Mouse (Mus musculus) intestine, embryonic 16.5 days (tissue): Measurements from ENCODE around the gene Olfr1383. TPM values are rescaled to one million over a fixed set of nuclear protein-coding genes. Genes with fewer than 3 reads are reported as not detected.
"Not testable (repeated sequence)": the region's sequence is repeated elsewhere in the genome, so short reads cannot be mapped to it uniquely, and the experiment has no call there.

Experiments
- ATAC-seq: fragments of 200-750 bp; cut with Nextera tagmentation; 2 replicates; pipeline ENCODE4 v1.8.0; 2017; ENCODE audit warnings: moderate TSS enrichment, moderate library complexity
- H3K27ac ChIP-seq: fragments of 300-500 bp; sonication (generic); 2 replicates; pipeline ENCODE4 v1.5.1; 2014; ENCODE audit warnings: mild to moderate bottlenecking, low read length
- H3K27me3 ChIP-seq: fragments of 300-500 bp; sonication (generic); replicated peaks from 2 replicates; pipeline ENCODE4 v1.6.1; 2014; ENCODE audit warnings: low read length, control low read depth, mixed read lengths; ENCODE audit not compliant: control insufficient read depth, insufficient read depth
- H3K36me3 ChIP-seq: fragments of 300-500 bp; sonication (generic); 2 replicates; pipeline ENCODE4 v1.6.1; 2014; ENCODE audit warnings: low read length, control low read depth; ENCODE audit not compliant: control insufficient read depth, insufficient read depth
- H3K4me1 ChIP-seq: fragments of 300-500 bp; sonication (generic); 2 replicates; pipeline ENCODE4 v1.6.1; 2014; ENCODE audit warnings: low read length, control low read depth, mixed read lengths; ENCODE audit not compliant: control insufficient read depth, insufficient read depth
- H3K4me2 ChIP-seq: fragments of 300-500 bp; sonication (generic); 2 replicates; pipeline ENCODE4 v1.6.1; 2014; ENCODE audit warnings: low read depth, low read length, control low read depth
- H3K4me3 ChIP-seq: fragments of 300-500 bp; sonication (generic); 2 replicates; pipeline ENCODE4 v1.5.1; 2014; ENCODE audit warnings: mild to moderate bottlenecking, low read length
- H3K9ac ChIP-seq: fragments of 300-500 bp; sonication (generic); 2 replicates; pipeline ENCODE4 v1.6.1; 2014; ENCODE audit warnings: low read depth, low read length
- H3K9me3 ChIP-seq: fragments of 300-500 bp; sonication (generic); 2 replicates; pipeline ENCODE4 v1.6.1; 2016; ENCODE audit warnings: low read length, control low read depth; ENCODE audit not compliant: control insufficient read depth
- WGBS: fragments of 180-500 bp; shearing (Covaris S2); extraction: QIAGEN DNeasy Blood & Tissue Kit; methylation state at CpG from one replicate; pipeline ENCODE4 v1.1.7; 2014; 5-methylcytosine and 5-hydroxymethylcytosine counted together
- polyA plus RNA-seq: library from polyadenylated mRNA; unstranded; fragments of >200 nt; fragmentation: Nextera tagmentation; extraction: Ambion mirVana; gene quantifications from 2 replicates; pipeline ENCODE4 v1.2.1, GENCODE M21; 2015

Gene Olfr1383
- not detected in 2 replicates for polyA plus RNA-seq

DNA sequence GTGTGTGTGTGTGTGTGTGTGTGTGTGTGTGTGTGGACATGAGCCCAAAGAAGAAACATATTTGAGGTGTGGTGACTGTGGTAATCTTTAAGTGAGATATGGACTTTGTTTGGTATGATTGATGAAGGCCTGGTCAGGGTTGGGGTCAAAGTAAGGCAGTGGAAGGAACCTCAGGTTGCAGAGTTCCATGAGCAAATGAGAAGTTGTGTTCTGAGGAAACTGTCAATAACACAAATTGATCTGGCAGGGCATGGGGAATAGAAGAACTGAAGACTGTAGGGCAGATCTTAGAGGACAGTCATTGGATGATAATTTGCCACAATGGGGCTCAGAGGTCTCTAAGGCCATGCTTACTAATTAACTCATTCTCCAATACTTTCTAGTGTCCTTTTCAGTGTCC, at the start of gene Olfr1383:
Gene Olfr1383, plus strand, starts transcription at position 301 of the 400 bp plus-strand sequence.
- no peak for ATAC-seq
- Histone ChIP-seq H3K4me3 (no peak within 1 kb of the TSS), H3K4me2 (no peak within 1 kb of the TSS), H3K36me3 (no peaks in the 10 kb centered on the region), H3K27me3 (no peaks in the 10 kb centered on the region), H3K4me1 (no peaks in the 10 kb centered on the region), H3K9ac (no peak within 1 kb of the TSS), H3K9me3 (no peaks in the 10 kb centered on the region), H3K27ac (no peak within 1 kb of the TSS)

DNA sequence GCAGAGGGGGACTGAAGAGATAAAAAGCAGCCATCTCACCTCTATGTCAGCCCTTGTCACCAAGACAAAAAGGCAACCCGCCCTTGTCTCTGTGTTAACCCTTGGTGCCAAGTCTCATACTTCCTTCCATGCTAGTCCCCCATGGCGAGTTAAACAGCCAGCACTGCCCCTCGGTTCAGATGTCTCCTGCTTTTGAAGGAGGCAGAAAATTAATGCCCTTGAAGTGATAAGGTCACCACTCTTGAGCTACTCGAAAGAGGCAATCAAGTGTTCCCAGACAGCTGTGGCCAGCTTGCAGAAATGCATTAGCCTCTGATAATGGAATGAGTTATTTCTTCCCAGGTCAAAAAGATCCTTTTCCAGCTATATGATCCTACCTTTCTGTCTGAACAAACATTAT, 33.5 kb upstream of the Olfr1383 start:
- Histone ChIP-seq H3K27ac (no peak overlapping the region), H3K9ac (no peak overlapping the region), H3K4me2 (no peak overlapping the region), H3K36me3 (no peaks in the 10 kb centered on the region), H3K4me3 (no peak overlapping the region), H3K4me1 (no peaks in the 10 kb centered on the region), H3K9me3 (no peaks in the 10 kb centered on the region), H3K27me3 (no peaks in the 10 kb centered on the region)
- 41% methylated on average over 4 of the region's 4 CpGs for WGBS
- ATAC-seq: no peak

DNA sequence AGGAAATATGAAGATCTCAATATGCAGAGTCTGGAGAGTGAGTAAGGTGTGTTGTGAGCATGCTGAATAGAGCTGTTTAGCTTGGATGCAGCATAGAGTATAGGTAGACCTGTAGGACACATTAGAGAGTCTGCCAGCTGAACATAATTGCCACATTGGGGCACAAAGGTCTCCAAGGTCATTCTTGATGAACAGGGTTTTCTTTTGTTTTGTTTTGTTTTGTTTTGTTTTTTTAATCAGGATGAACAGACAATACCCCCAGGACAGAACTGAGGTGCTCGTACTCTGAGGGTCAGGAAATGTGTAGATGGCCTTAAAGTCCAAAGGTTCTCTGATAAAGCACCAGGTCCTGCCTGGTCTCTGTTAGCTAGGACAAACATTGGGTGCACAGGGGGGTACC, 30.7 kb upstream of the Olfr1383 start, which contains the start of gene Olfr1385:
Gene Olfr1385, plus strand, starts transcription at position 301 of the 400 bp plus-strand sequence.
- H3K36me3 ChIP-seq, H3K4me2 ChIP-seq, H3K9ac ChIP-seq, ATAC-seq, H3K27ac ChIP-seq, H3K4me1 ChIP-seq, H3K4me3 ChIP-seq, H3K27me3 ChIP-seq, H3K9me3 ChIP-seq: not testable (repeated sequence)
- WGBS: 55% methylated on average over 1 of the region's 1 CpGs

DNA sequence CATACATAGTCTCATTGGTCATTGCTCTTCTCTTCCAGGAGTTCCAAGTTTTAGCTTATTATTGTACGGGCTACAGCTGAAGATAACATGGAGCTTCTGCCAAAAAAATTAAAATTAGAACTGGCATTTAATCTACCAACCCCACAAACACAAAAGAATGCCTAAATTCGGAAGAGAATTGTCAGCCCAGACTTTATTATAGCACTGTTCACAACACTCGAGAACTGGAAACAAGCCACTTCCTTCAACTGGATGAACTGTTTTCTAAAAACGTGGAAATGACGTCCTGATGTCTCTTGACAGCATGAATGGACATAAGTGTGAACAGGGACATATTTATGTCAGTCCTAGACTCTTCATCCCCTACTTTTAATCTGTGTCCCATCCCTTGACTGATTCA, 1.4 kb upstream of the Olfr1383 start:
- 70% methylated on average over 5 of the region's 5 CpGs for WGBS
- Histone ChIP-seq H3K9ac (no peak overlapping the region), H3K4me3 (no peak overlapping the region), H3K4me2 (no peak overlapping the region), H3K27me3 (no peaks in the 10 kb centered on the region), H3K4me1 (no peaks in the 10 kb centered on the region), H3K27ac (no peak overlapping the region), H3K9me3 (no peaks in the 10 kb centered on the region), H3K36me3 (no peaks in the 10 kb centered on the region)
- ATAC-seq: no peak

DNA sequence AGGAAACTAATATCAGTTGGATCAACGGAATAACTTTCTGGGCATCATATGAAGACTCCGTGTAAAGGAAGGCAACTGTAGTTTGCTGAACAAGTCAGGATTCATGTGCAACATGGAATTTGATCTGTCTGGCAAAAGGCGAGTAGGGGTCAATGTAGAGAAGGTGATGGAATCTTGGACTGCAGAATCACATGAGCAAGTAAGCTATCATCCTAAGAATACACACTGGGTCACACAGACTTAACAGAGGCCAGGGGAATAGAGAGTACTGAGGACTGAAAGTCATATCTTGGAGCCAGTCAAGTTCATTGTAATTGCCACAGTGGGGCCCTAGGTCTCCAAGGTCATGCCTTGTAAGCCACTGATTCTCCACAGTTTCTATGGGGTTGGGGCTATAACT, 8.5 kb downstream of the Olfr1383 start, which contains the start of gene Olfr1382:
Gene Olfr1382, plus strand, starts transcription at position 301 of the 400 bp plus-strand sequence.
- Histone ChIP-seq H3K4me1 (no peaks in the 10 kb centered on the region), H3K9me3 (no peaks in the 10 kb centered on the region), H3K36me3 (no peaks in the 10 kb centered on the region), H3K9ac (no peak within 1 kb of the TSS), H3K27ac (no peak within 1 kb of the TSS), H3K4me2 (no peak within 1 kb of the TSS), H3K27me3 (no peaks in the 10 kb centered on the region), H3K4me3 (no peak within 1 kb of the TSS)
- ATAC-seq: no peak
- WGBS: 77% methylated on average over 3 of the region's 3 CpGs

DNA sequence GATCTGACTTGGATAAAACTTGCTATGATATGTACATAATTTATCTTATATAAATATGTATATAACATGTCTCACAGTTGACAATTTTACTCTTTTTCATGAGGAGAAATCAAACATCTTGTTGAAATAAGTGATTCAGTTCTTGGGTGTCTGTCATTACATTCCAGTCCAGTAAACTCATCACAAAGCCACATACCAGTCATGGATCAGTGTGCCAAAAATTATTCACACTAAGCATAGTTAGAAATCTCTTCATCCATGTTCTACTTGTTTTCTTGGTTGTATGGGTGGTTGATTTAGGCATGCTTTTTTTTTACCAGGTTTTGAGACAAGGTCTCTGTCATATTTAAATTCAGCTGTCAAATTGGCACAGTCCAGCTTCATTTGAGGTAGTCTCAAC, 13.3 kb downstream of the Olfr1383 start:
- Histone ChIP-seq H3K9me3 (no peaks in the 10 kb centered on the region), H3K27me3 (no peaks in the 10 kb centered on the region), H3K4me3 (no peak overlapping the region), H3K4me1 (no peaks in the 10 kb centered on the region), H3K9ac (no peak overlapping the region), H3K4me2 (no peak overlapping the region), H3K27ac (no peak overlapping the region), H3K36me3 (no peaks in the 10 kb centered on the region)
- ATAC-seq: no peak

DNA sequence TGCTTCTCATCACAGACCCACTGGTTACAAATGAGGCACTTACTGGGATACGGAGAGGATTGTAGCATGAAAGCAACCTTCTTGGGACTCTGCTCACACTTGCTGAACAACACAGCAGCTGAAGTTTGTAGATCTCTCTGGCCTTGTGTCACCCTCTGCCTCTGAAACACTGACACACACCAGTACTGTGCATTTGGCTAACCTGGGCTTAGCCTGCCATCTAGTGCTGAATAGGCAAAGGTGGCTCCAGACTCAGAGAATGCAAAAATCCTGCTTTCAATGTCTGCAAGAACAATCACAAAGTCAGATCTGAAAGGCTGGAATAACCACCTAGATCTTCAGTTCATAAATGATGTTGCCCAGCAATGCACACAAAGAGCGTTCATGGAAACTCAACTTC, 17.2 kb downstream of the Olfr1383 start:
- H3K4me2 ChIP-seq, ATAC-seq, H3K27ac ChIP-seq, H3K4me3 ChIP-seq, H3K27me3 ChIP-seq, H3K4me1 ChIP-seq, H3K36me3 ChIP-seq, H3K9me3 ChIP-seq, H3K9ac ChIP-seq: not testable (repeated sequence)
- 75% methylated on average over 2 of the region's 2 CpGs for WGBS

DNA sequence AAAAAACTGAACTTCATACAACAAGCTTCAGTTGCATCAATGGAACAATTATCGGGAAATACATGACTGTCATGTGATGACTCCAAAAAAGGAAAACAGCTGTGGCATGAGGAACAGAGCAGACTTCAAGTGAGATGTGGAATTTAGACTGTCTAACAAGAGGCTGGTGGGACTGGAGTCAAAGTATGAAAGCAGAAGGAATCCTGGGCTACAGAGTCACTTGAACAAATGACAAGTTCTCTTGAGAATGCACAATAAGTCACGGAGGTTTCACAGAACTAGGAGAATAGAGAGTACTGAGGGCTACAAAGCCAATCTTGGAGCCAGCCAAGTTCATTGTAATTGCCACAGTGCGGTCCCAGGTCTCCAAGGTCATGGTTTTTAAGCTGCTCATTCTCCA, 23.7 kb downstream of the Olfr1383 start, which contains the start of gene Olfr1381:
Gene Olfr1381, plus strand, starts transcription at position 301 of the 400 bp plus-strand sequence.
- not testable (repeated sequence) for H3K27me3 ChIP-seq, H3K9me3 ChIP-seq, H3K4me3 ChIP-seq, H3K36me3 ChIP-seq, H3K27ac ChIP-seq, H3K4me2 ChIP-seq, H3K9ac ChIP-seq, ATAC-seq, H3K4me1 ChIP-seq
- WGBS: 75% methylated on average over 3 of the region's 3 CpGs

DNA sequence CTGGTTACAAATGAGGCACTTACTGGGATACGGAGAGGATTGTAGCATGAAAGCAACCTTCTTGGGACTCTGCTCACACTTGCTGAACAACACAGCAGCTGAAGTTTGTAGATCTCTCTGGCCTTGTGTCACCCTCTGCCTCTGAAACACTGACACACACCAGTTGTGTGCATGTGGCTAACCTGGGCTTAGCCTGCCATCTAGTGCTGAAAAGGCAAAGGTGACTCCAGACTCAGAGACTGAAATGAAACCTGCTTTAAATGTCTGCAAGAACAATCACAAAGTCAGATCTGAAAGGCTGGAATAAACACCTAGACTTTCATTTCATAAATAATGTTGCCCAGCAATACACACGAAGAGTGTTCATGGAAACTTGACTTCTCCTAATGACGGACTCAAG, 34.6 kb downstream of the Olfr1383 start:
- H3K27ac ChIP-seq, H3K27me3 ChIP-seq, H3K4me3 ChIP-seq, H3K9me3 ChIP-seq, ATAC-seq, H3K4me1 ChIP-seq, H3K36me3 ChIP-seq, H3K9ac ChIP-seq, H3K4me2 ChIP-seq: not testable (repeated sequence)
- WGBS: 64% methylated on average over 3 of the region's 3 CpGs

DNA sequence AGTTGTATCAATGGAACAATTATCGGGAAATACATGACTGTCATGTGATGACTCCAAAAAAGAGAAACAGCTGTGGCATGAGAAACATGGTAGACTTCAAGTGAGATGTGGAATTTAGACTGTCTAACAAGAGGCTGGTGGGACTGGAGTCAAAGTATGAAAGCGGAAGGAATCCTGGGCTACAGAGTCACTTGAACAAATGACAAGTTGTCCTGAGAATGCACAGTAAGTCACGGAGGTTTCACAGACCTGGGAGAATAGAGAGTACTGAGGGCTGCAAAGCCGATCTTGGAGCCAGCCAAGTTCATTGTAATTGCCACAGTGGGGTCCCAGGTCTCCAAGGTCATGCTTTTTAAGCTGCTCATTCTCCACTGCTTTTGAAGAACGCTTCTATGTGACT, 37.1 kb downstream of the Olfr1383 start, which contains the start of gene Olfr1380:
Gene Olfr1380, plus strand, starts transcription at position 301 of the 400 bp plus-strand sequence.
- H3K36me3 ChIP-seq, H3K4me1 ChIP-seq, H3K9ac ChIP-seq, H3K27me3 ChIP-seq, H3K4me2 ChIP-seq, H3K4me3 ChIP-seq, H3K27ac ChIP-seq, ATAC-seq, H3K9me3 ChIP-seq: not testable (repeated sequence)
- WGBS: 78% methylated on average over 5 of the region's 5 CpGs
